Mouse (Mus musculus): ENCODE results near the gene Gm20605. TPM values are rescaled to one million over a fixed set of nuclear protein-coding genes. Genes with fewer than 3 reads are reported as not detected.
A peak's percentile ranks its signal among the peaks of the same experiment; 100 is the strongest.
"Not testable (repeated sequence)": the region's sequence is repeated elsewhere in the genome, so short reads cannot be mapped to it uniquely, and the experiment has no call there.

Gene Gm20605
- polyA plus RNA-seq, 1 experiment from 2014 or later, result 12.9 TPM

DNA sequence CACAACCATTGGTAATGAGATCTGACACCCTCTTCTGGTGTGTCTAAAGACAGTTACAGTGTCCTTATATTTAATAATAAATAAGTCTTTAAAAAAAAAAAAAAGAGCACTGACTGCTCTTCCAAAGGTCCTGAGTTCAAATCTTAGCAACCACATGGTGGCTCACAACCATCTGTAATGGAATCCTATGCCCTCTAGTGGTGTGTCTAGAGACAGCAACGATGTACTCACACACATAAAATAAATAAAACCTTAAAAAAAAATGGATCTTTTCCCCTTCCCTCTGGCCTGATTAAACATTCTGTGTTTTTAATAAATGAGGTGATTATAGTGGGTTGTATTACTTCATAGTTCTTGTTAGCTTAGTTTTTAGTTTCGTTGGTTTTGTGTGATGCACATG is 14.1 kb upstream of the Gm20605 start:
- H3K9ac ChIP-seq (replicated peaks); H3K27ac ChIP-seq (replicated peaks); H3K4me3 ChIP-seq; H3K27me3 ChIP-seq; H3K4me2 ChIP-seq (replicated peaks); H3K36me3 ChIP-seq; ATAC-seq (ENCODE audit: low FRiP score, low read depth); H3K9me3 ChIP-seq: not testable (repeated sequence)
- 92% methylated on average over 2 of the region's 2 CpGs for WGBS
- peaks cover 28% of the 10 kb centered on the region for H3K4me1 ChIP-seq

DNA sequence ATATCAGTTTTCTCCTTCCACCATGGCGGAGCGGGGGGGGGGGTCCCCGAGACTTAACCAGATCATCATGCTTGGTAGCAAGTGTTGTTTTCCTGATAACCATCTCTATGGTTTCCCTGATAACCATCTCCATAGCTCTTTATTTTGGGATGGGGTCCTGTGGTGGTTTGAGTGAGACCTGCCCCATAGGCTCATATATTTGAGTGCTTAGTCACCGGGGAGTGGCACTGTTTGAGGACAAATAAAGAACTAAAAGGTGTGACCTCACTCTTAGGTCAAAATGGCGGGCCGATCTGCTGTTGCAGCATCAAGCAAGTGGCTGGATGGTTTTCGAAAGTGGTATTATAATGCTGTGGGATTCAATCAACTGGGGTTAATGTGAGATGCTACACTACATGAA is 13.6 kb upstream of the Gm20605 start:
- H3K27me3 ChIP-seq, result 0 out of 2 replicates have a peak, but pooled peaks cover 7% of the 10 kb centered on the region
- WGBS, result 85% methylated on average over 7 of the region's 7 CpGs
- H3K36me3 ChIP-seq, result no peaks in the 10 kb centered on the region
- peaks cover 25% of the 10 kb centered on the region for H3K4me1 ChIP-seq
- no peak overlapping the region for H3K27ac ChIP-seq (replicated peaks)
- no peak overlapping the region for H3K4me2 ChIP-seq (replicated peaks)
- no peak for ATAC-seq (ENCODE audit: low FRiP score, low read depth)
- H3K9ac ChIP-seq (replicated peaks), result no peak overlapping the region
- no peaks in the 10 kb centered on the region for H3K9me3 ChIP-seq
- no peak overlapping the region for H3K4me3 ChIP-seq

DNA sequence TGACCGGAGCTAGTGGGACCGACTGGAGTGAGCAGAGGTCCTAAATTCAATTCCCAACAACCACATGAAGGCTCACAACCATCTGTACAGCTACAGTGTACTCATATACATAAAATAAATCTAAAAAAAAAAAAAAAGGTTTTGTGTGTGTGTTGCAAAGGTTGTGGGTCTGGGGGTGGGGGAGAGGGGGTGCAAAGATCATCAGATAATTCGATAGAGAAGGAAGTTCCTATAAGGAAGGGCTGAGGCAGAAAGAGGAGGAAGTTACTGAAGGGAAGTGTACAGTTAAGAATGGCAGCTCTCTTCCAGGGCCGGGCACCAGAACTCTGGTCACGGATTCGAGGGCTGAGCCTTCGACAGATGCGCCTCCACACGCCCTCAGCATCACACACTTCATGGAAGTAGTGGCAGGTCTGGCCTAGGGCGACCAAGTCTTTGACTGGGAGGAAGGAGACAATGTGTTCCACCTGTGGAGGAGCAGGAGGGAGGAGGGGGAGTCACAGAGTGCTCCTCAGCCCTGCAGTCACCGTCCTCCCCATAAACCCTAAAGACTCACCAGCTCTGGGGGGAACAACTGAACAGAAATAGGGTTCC is 4.9 kb upstream of the Gm20605 start:
- WGBS, result 83% methylated on average over 11 of the region's 11 CpGs
- no peak overlapping the region for H3K9ac ChIP-seq (replicated peaks)
- no peak overlapping the region for H3K27ac ChIP-seq (replicated peaks)
- peaks cover 12% of the 10 kb centered on the region for H3K4me1 ChIP-seq
- H3K4me2 ChIP-seq (replicated peaks), result no peak overlapping the region
- peaks cover 4% of the 10 kb centered on the region; the same call in 1 of the 2 replicates for H3K27me3 ChIP-seq
- no peaks in the 10 kb centered on the region for H3K36me3 ChIP-seq
- ATAC-seq (ENCODE audit: low FRiP score, low read depth), result no peak
- no peaks in the 10 kb centered on the region for H3K9me3 ChIP-seq
- H3K4me3 ChIP-seq, result no peak overlapping the region

DNA sequence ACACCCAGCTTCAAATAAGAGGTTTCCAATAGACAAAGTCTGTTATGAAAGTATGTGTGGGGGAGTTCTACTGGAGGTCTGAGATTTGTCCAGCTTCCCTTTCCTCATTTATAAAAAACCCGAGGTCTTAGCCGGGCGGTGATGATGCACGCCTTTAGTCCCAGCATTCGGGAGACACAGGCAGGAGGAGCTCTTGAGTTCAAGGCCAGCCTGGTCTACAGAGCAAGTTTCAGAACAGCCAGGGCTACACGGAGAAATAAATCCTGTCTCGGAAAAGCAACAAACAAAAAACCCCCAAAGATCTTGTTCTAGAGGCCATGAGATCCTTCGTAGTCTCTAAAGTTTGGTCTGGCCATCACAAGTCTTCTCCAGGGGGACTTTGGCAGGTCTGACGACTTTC is 984 bp upstream of the Gm20605 start:
- Histone ChIP-seq H3K9me3 (no peaks in the 10 kb centered on the region), H3K36me3 (0 out of 2 replicates have a peak, but pooled peaks cover 4% of the 10 kb centered on the region), H3K27ac (replicated peaks) (peak overlapping the region; percentile 85), H3K27me3 (peaks cover under 1% of the 10 kb centered on the region; the same call in 1 of the 2 replicates), H3K4me3 (peak overlapping the region; percentile 71), H3K9ac (replicated peaks) (peak overlapping the region; percentile 59), H3K4me1 (peaks cover 46% of the 10 kb centered on the region), H3K4me2 (replicated peaks) (peak overlapping the region; percentile 66)
- ATAC-seq (ENCODE audit: low FRiP score, low read depth), result no peak
- WGBS, result 4% methylated on average over 9 of the region's 9 CpGs

DNA sequence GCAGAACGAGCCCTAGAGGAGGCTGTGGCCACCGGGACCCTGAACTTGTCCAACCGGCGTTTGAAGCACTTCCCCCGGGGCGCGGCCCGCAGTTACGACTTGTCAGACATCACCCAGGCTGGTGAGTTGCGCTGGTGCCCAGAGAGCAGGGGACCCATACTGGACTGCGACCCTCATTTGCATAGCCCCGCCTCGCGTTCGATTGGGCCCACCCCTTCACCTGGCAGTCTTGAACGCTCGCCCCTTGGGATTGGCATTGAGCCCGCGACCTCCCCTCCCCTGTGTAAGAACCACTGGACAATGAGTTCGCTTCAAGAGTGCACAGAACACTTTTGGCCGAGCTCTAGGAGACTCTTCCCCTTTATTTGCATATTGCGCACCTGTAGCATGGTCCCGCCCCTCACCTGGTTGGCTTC is 339 bp downstream of the Gm20605 start:
- peaks cover 46% of the 10 kb centered on the region for H3K4me1 ChIP-seq
- peaks cover 17% of the 10 kb centered on the region for H3K36me3 ChIP-seq
- no peaks in the 10 kb centered on the region for H3K27me3 ChIP-seq
- H3K9me3 ChIP-seq, result no peaks in the 10 kb centered on the region
- H3K27ac ChIP-seq (replicated peaks), result peak overlapping the region; percentile 91
- H3K4me2 ChIP-seq (replicated peaks), result peak overlapping the region; percentile 90
- peak overlapping the region; percentile 71 for H3K4me3 ChIP-seq
- 1% methylated on average over 23 of the region's 23 CpGs for WGBS
- H3K9ac ChIP-seq (replicated peaks), result peak overlapping the region; percentile 77
- peak; percentile 45 for ATAC-seq (ENCODE audit: low FRiP score, low read depth)

DNA sequence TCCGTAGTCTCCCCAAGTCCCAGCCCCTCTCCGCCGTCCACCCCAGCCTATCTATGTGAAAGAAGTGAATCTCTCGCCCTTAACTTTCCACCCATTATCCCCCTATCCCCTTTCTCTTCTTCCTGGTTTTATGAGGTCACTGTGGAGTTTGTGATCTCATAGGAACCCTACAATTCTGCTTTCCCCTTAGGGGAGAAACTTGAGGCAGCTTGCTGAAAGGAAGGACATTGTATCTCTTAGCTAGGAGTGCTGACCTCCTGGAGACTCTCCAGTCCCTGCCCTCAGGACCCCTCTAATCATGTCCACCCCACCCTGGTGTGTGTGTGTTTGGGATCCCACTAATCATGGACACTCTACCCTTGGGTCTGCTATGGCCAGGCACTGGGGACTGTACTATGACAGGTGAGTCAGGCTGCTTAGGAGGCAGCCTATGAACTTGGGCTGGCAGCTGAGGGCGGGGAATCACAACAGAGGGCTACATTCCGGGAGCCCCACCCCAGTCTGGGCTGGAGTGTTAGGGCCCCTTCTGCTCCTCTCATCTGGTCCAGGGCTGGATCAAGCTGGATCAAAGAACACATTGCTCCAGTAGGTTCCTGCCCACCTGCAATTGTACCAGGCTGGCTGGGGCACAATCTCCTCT is 1.1 kb downstream of the Gm20605 start:
- H3K36me3 ChIP-seq, result peaks cover 18% of the 10 kb centered on the region
- H3K9me3 ChIP-seq, result no peaks in the 10 kb centered on the region
- peak overlapping the region; percentile 42; the same call in 1 of the 2 replicates for H3K27ac ChIP-seq (replicated peaks)
- peak overlapping the region; percentile 71 for H3K4me3 ChIP-seq
- H3K4me2 ChIP-seq (replicated peaks), result peak overlapping the region; percentile 90
- peak overlapping the region; percentile 77 for H3K9ac ChIP-seq (replicated peaks)
- peaks cover 41% of the 10 kb centered on the region for H3K4me1 ChIP-seq
- ATAC-seq (ENCODE audit: low FRiP score, low read depth), result no peak
- 30% methylated on average over 6 of the region's 6 CpGs for WGBS
- no peaks in the 10 kb centered on the region for H3K27me3 ChIP-seq

DNA sequence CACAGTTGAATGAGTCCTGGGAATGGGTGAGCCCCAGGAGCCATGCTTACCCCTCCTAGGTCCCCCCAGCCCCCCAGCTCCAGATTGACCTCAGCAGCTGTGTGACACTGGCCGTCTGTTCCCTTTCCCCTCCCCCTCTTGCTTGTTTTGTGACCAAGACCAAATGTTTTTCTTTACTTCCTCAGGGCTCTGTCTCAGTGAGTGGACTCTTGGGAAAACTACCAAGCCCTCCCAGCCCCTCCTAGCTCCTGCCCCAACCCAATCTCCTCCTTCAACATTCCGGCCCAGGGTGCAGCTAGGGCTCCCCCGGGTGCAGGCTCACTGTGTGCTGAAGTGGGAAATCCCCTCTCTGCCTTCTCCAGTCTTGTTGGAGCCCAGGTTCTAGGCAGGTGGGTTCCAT is 1.6 kb downstream of the Gm20605 start:
- Histone ChIP-seq H3K27me3 (no peaks in the 10 kb centered on the region), H3K4me1 (peaks cover 40% of the 10 kb centered on the region), H3K4me3 (peak overlapping the region; percentile 71), H3K9ac (replicated peaks) (peak overlapping the region; percentile 77), H3K27ac (replicated peaks) (peak overlapping the region; percentile 39; the same call in 1 of the 2 replicates), H3K9me3 (no peaks in the 10 kb centered on the region), H3K4me2 (replicated peaks) (peak overlapping the region; percentile 90), H3K36me3 (peaks cover 24% of the 10 kb centered on the region)
- WGBS, result 54% methylated on average over 3 of the region's 3 CpGs
- ATAC-seq (ENCODE audit: low FRiP score, low read depth), result no peak

DNA sequence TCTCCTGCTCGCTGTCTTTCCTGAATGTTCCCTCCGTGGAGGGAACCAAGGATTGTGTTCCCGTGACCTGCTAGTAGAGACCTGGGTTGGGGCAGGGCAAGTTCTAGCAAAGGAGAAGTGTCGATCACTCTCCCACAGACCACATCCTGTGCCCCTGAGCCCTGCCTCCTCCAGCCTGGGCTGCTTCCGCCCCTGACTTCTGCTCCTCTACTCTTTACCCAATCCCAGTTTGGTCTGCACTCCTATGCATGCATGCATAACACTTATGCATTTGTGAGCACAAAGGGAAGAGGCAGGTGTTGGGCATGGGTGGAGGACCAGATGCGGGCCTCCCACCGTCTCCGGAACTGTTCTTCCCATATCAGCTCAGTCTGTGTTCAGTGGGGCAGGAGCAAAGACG is 2.2 kb downstream of the Gm20605 start:
- Histone ChIP-seq H3K27ac (replicated peaks) (peak overlapping the region; percentile 39), H3K36me3 (peaks cover 30% of the 10 kb centered on the region), H3K4me3 (no peak overlapping the region), H3K27me3 (no peaks in the 10 kb centered on the region), H3K4me1 (peaks cover 38% of the 10 kb centered on the region), H3K4me2 (replicated peaks) (peak overlapping the region; percentile 90), H3K9me3 (no peaks in the 10 kb centered on the region), H3K9ac (replicated peaks) (peak overlapping the region; percentile 77; the same call in 1 of the 2 replicates)
- ATAC-seq (ENCODE audit: low FRiP score, low read depth), result no peak
- 73% methylated on average over 9 of the region's 9 CpGs for WGBS

DNA sequence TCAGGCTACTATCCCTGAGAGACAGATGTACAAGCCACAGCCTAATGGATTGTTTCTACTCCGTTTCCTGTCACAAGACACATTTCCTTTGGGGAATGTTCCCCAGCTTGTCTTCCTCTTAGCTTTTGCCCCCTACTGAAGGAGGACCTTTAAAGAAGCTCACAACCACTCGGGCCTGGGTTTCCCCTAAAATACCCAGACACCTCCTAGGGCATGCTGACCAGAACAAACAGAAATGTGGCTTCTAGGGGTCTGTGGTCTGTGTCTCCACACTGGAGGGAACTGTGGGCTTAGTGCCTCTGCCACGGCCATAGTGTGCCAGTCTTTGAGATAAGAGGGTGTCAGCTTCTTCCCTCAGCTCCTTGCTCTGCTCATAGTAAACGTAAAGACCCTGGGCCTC is 2.6 kb downstream of the Gm20605 start:
- H3K4me3 ChIP-seq, result no peak overlapping the region
- peak overlapping the region; percentile 90 for H3K4me2 ChIP-seq (replicated peaks)
- H3K4me1 ChIP-seq, result peaks cover 38% of the 10 kb centered on the region
- WGBS, result 79% methylated on average over 4 of the region's 4 CpGs
- H3K36me3 ChIP-seq, result peaks cover 34% of the 10 kb centered on the region
- H3K27me3 ChIP-seq, result no peaks in the 10 kb centered on the region
- H3K27ac ChIP-seq (replicated peaks), result peak overlapping the region; percentile 39; the same call in 1 of the 2 replicates
- no peak for ATAC-seq (ENCODE audit: low FRiP score, low read depth)
- no peaks in the 10 kb centered on the region for H3K9me3 ChIP-seq
- H3K9ac ChIP-seq (replicated peaks), result no peak overlapping the region

DNA sequence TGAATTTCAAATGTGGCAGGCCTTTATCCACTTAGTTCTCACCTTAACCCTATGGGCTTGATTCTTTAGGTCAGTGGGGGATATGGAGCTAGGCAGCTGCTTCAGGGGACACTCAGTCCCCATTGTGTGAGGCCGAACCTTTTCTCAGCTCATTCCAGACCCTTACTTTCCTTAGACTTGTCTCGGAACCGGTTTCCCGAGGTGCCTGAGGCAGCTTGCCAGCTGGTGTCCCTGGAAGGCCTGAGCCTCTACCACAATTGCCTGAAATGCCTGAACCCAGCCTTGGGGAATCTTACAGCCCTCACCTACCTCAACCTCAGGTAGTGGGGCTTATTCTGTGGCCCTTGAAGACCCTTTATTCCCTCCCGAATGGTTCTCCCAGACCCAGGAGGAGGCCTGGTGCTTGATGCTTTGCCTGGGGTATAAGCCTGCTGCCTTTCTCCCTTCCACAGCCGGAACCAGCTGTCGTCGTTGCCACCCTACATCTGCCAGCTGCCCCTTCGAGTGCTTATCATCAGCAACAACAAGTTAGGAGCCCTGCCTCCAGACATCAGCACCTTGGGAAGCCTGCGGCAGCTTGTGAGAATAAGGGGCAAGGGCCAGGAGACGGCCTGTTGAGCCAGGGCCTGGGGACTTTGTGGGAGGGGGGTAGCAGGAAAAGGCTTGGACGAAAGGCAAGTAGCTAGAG is 4.6 kb downstream of the Gm20605 start:
- H3K9me3 ChIP-seq, result no peaks in the 10 kb centered on the region
- no peak for ATAC-seq (ENCODE audit: low FRiP score, low read depth)
- H3K4me1 ChIP-seq, result peaks cover 33% of the 10 kb centered on the region
- H3K4me3 ChIP-seq, result no peak overlapping the region
- H3K4me2 ChIP-seq (replicated peaks), result no peak overlapping the region
- no peaks in the 10 kb centered on the region for H3K27me3 ChIP-seq
- 0 out of 2 replicates have a peak overlapping the region, but pooled peaks have one; percentile 31 for H3K9ac ChIP-seq (replicated peaks)
- 84% methylated on average over 12 of the region's 12 CpGs for WGBS
- H3K27ac ChIP-seq (replicated peaks), result no peak overlapping the region
- peaks cover 54% of the 10 kb centered on the region for H3K36me3 ChIP-seq

DNA sequence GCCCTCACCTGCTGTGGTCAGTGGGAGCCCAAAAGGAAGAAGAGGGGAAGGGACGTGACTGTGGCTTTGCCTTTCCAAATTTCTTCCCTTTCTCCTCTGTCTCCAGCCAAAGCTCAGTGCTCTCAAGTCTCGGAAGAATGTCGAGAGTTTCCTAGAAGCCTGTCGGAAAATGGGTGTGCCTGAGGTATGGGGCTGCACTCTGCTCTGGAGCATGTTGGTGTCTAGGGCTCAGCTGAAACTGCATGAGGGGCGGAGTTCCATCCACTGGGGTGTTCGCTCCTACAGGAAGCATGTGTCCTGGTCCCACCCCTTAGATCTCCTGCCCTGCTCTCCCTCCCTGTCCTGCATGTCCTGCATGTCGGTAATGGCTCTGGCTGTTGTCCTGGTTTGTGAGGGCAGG is 10.5 kb downstream of the Gm20605 start:
- WGBS, result 84% methylated on average over 7 of the region's 7 CpGs
- H3K9me3 ChIP-seq, result no peaks in the 10 kb centered on the region
- no peaks in the 10 kb centered on the region for H3K4me1 ChIP-seq
- H3K36me3 ChIP-seq, result peaks cover 73% of the 10 kb centered on the region
- no peak overlapping the region for H3K27ac ChIP-seq (replicated peaks)
- no peak overlapping the region for H3K4me2 ChIP-seq (replicated peaks)
- H3K4me3 ChIP-seq, result no peak overlapping the region
- no peak for ATAC-seq (ENCODE audit: low FRiP score, low read depth)
- H3K27me3 ChIP-seq, result peaks cover 20% of the 10 kb centered on the region
- no peak overlapping the region for H3K9ac ChIP-seq (replicated peaks)

DNA sequence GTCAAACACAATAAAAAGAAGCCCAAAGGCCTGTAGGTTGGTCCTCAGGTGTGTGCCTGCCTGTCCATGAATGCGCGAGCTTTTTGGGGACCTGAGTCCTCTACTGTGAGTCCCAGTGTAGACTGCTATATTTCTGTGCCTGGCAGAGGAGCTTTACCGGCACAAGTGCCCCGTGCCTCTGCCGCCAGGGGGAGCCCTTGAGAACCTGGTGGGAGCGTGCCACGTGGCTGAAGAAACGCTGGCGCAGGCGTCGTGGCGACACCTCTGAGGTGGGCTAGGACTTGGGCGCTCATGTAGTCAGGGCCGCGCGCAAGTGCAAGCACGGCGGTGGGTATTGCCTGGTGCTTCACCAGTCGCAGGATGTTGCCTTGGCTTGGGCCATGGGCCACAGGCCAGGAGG is 12.1 kb downstream of the Gm20605 start, which contains the start of gene Sap25:
TSS of gene Sap25 (plus strand) at position 281 of the 400 bp plus-strand sequence.
- H3K4me3 ChIP-seq, result no peak within 1 kb of the TSS
- H3K9ac ChIP-seq (replicated peaks), result no peak within 1 kb of the TSS
- H3K27me3 ChIP-seq, result peaks cover 35% of the 10 kb centered on the region
- 88% methylated on average over 19 of the region's 19 CpGs for WGBS
- ATAC-seq (ENCODE audit: low FRiP score, low read depth), result no peak
- H3K36me3 ChIP-seq, result peaks cover 62% of the 10 kb centered on the region
- no peak within 1 kb of the TSS for H3K27ac ChIP-seq (replicated peaks)
- no peaks in the 10 kb centered on the region for H3K9me3 ChIP-seq
- no peak within 1 kb of the TSS for H3K4me2 ChIP-seq (replicated peaks)
- H3K4me1 ChIP-seq, result peaks cover 7% of the 10 kb centered on the region; the same call in 1 of the 2 replicates
